Comparison of ENCODE assay signal across 9 mouse cellular contexts in genomic region chr16:89817301-89817700, GRCm38 (mm10).
DNase-seq lines count a peak whose midpoint lies in the region; ATAC-seq lines count a peak whose summit lies in the region.
"Had no signal": no experiment of that assay in that cellular context is flagged by ENCODE, and none has a peak within 500 bp of the region (broad histone marks: within the 10 kb centered on the region; RNA-seq: fewer than 3 reads in every experiment).

No protein-coding gene starts in this region.

- no peak for DNase-seq in heart, adult 9 months (ENCODE audit: low spot score in 2 of 2)
- DNase-seq in neural tube, embryonic 11.5 days (ENCODE audit: low spot score) = no peak
- no peak for DNase-seq in neural tube, embryonic 10.5 days (ENCODE audit: extremely low spot score, low spot score)
- DNase-seq in skeletal muscle tissue, adult 2 months (ENCODE audit: low read depth, low spot score) = peak; percentile 10
- DNase-seq in right cerebral cortex, postnatal 10 days (ENCODE audit: low spot score in 2 of 2) = no peak
- no peak for DNase-seq in cerebellum, adult 18-20 months

- peaks cover 17% of the 10 kb centered on the region for H3K27me3 ChIP-seq in heart, embryonic 13.5 days (replicated peaks)
- 0 out of 2 replicates have a peak, but pooled peaks cover 3% of the 10 kb centered on the region for H3K27me3 ChIP-seq in neural tube, embryonic 11.5 days (ENCODE audit: control insufficient read depth, insufficient read depth, low read length)
- H3K27me3 ChIP-seq in liver, embryonic 12.5 days (replicated peaks) = peaks cover 26% of the 10 kb centered on the region

- H3K4me3 ChIP-seq in heart, embryonic 13.5 days = peak overlapping the region; percentile 59
- H3K4me3 ChIP-seq in neural tube, embryonic 11.5 days (ENCODE audit: low read depth, low read length) = no peak overlapping the region; the same call in 1 of the 2 replicates
- no peak overlapping the region for H3K4me3 ChIP-seq in liver, embryonic 12.5 days
- H3K4me3 ChIP-seq: myocyte had no signal

- H3K4me2 ChIP-seq in heart, embryonic 13.5 days = peak overlapping the region; percentile 91
- peak overlapping the region; percentile 86 for H3K4me2 ChIP-seq in neural tube, embryonic 11.5 days (ENCODE audit: low read depth)
- peak overlapping the region; percentile 67 for H3K4me2 ChIP-seq in liver, embryonic 12.5 days

- H3K36me3 ChIP-seq in heart, embryonic 13.5 days = peaks cover 11% of the 10 kb centered on the region
- H3K36me3 ChIP-seq in neural tube, embryonic 11.5 days (ENCODE audit: control insufficient read depth, insufficient read depth, low read length) = no peaks in the 10 kb centered on the region
- peaks cover 5% of the 10 kb centered on the region; the same call in 1 of the 2 replicates for H3K36me3 ChIP-seq in liver, embryonic 12.5 days

- H3K9ac ChIP-seq in heart, embryonic 13.5 days = peak overlapping the region; percentile 77
- H3K9ac ChIP-seq in neural tube, embryonic 11.5 days (ENCODE audit: low read length) = no peak overlapping the region
- H3K9ac ChIP-seq in liver, embryonic 12.5 days = no peak overlapping the region; the same call in 1 of the 2 replicates

- peaks cover 4% of the 10 kb centered on the region; the same call in 1 of the 2 replicates for H3K9me3 ChIP-seq in heart, embryonic 13.5 days
- no peaks in the 10 kb centered on the region for H3K9me3 ChIP-seq in neural tube, embryonic 11.5 days (ENCODE audit: control insufficient read depth, low read length)
- no peaks in the 10 kb centered on the region for H3K9me3 ChIP-seq in liver, embryonic 12.5 days (replicated peaks)

- H3K4me1 ChIP-seq in heart, embryonic 13.5 days = peaks cover 27% of the 10 kb centered on the region
- peaks cover 12% of the 10 kb centered on the region for H3K4me1 ChIP-seq in neural tube, embryonic 11.5 days (ENCODE audit: control insufficient read depth, insufficient read depth, low read length)
- H3K4me1 ChIP-seq in liver, embryonic 12.5 days = peaks cover 38% of the 10 kb centered on the region

- 10% methylated on average over 9 of the region's 9 CpGs for WGBS in heart, embryonic 13.5 days
- 4% methylated on average over 9 of the region's 9 CpGs for WGBS in neural tube, embryonic 11.5 days
- WGBS in liver, embryonic 12.5 days (ENCODE audit: insufficient replicate concordance) = 14% methylated on average over 9 of the region's 9 CpGs

- H3K27ac ChIP-seq in heart, embryonic 13.5 days (replicated peaks) = peak overlapping the region; percentile 42; the same call in 1 of the 2 replicates
- H3K27ac ChIP-seq in neural tube, embryonic 11.5 days (ENCODE audit: low read depth, low read length) = no peak overlapping the region
- H3K27ac ChIP-seq in liver, embryonic 12.5 days = no peak overlapping the region

- ATAC-seq in heart, embryonic 13.5 days (ENCODE audit: extremely low read depth, insufficient number of reproducible peaks, low FRiP score, low TSS enrichment) = no peak
- ATAC-seq in neural tube, embryonic 11.5 days (ENCODE audit: insufficient read depth, low FRiP score, low TSS enrichment) = no peak
- no peak for ATAC-seq in liver, embryonic 12.5 days
